Mouse (Mus musculus) left cerebral cortex, adult 2 months (tissue): ENCODE data around the gene Gab2. TPM values are rescaled to one million over a fixed set of nuclear protein-coding genes. Genes with fewer than 3 reads are reported as not detected.
"Not testable (repeated sequence)": the region's sequence is repeated elsewhere in the genome, so short reads cannot be mapped to it uniquely, and the experiment has no call there.

Source experiments
- DNase-seq, 2 experiments: peaks; one replicate each; pipeline ENCODE4 v3.0.0; 2021 to 2022; ENCODE audit warnings: low spot score in 2 of 2, mixed read lengths in 1 of 2; ENCODE audit errors: extremely low spot score in 1 of 2
- H3K27ac ChIP-seq: fragments of 200-600 bp; 2 replicates; pipeline ENCODE4 v1.8.1; 2022
- H3K4me3 ChIP-seq: fragments of 200-600 bp; 2 replicates; pipeline ENCODE4 v1.8.1; 2022
- CTCF ChIP-seq: fragments of 200-600 bp; IDR thresholded peaks from 2 replicates; pipeline ENCODE4 v1.8.1; 2022; ENCODE audit warnings: antibody characterized with exemption, mild to moderate bottlenecking, moderate library complexity
- intact Hi-C: fragments of 180-260 bp; cut with DNase I; formaldehyde crosslinking; loops from one replicate; pipeline ENCODE4 v1.15.1; 2025
- total RNA-seq, 2 experiments: library from RNA; stranded (reverse); gene quantifications; 2 replicates each; pipeline ENCODE4 v1.2.3; 2021

Gab2 gene
- total RNA-seq, 2 experiments from 2014 or later: 14.3 to 14.4 TPM

- intact Hi-C loops: no loop called here
Measured at GRCm38 (mm10) chr7:97208811-97209549, 127.6 kb downstream of the Gab2 start.

GRCm38 (mm10) chr7:97210064-97210685, 128.8 kb downstream of the Gab2 start:
- intact Hi-C loops: no loop called here
- DNase-seq: no peak
- Histone ChIP-seq H3K27ac (no peak overlapping the region), H3K4me3 (no peak overlapping the region)
- TF ChIP-seq CTCF: no peak

More at GRCm38 (mm10) chr7:97208811-97209549, 127.6 kb downstream of the Gab2 start:
- Histone ChIP-seq H3K4me3 (no peak overlapping the region), H3K27ac (no peak overlapping the region)
- DNase-seq: no peak
- no peak for TF ChIP-seq CTCF

DNA sequence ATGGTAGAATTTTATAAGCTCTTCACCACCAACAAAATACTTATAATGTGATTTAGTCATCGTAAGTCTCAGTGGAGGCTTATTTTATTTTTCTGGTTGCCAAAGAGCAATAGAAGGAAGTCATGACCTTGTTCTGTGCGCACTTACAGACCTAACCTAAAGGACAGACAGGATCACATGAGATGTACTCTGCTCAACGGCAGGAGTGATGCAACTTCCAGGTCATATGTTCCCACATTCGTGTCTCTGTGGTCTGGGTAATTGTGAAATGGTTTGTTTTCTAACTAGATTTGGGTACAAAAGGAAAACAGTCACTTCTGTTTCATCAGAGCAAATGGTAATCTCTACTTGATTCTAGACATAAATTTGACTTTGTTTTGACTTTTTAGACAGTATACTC, 129.7 kb downstream of the Gab2 start:
- H3K4me3 ChIP-seq: no peak overlapping the region
- DNase-seq: no peak
- TF ChIP-seq CTCF: no peak
- intact Hi-C loops: no loop called here
- H3K27ac ChIP-seq: no peak overlapping the region

GRCm38 (mm10) chr7:97223836-97224235, 142.4 kb downstream of the Gab2 start:
- TF ChIP-seq CTCF: no peak
- DNase-seq: no peak
- intact Hi-C loops: no loop called here
- Histone ChIP-seq H3K27ac (no peak overlapping the region), H3K4me3 (no peak overlapping the region)

GRCm38 (mm10) chr7:97245261-97245949, 164.0 kb downstream of the Gab2 start:
- H3K4me3 ChIP-seq: no peak overlapping the region
- TF ChIP-seq CTCF: no peak
- intact Hi-C loops: loop anchor here (1.0 to 5.0 kb wide), 2 partner anchors 100 to 163 kb away; partner anchors contain the start of gene Gab2
- peak overlapping the region; percentile 86 for H3K27ac ChIP-seq
- DNase-seq: no peak

- intact Hi-C loops: loop anchor here (1.0 to 5.0 kb wide), 2 partner anchors 99 to 164 kb away; partner anchors contain the start of gene Gab2
- H3K27ac ChIP-seq: peak overlapping the region; percentile 86
- H3K4me3 ChIP-seq, DNase-seq: not testable (repeated sequence)
Measured at GRCm38 (mm10) chr7:97245950-97246578, 164.7 kb downstream of the Gab2 start.

DNA sequence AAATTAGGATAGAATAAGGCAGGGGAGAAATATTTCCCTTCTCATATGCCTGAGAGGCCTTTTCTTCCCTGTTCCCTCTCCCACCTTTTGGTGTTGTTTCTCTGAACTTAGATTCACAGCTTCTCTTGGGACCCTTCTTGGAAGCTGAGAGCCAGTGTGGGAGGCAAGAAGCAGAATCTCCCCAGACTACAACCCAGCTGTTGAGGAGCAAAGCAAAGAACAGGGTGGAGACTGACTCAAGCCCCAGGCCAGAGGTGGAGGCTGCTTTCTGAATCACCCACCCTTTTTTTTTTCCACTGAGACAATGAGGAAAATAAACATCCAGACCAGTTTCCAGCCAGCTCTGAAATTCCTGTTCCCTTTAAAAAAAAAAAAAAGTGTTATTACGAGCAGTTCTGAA, 166.3 kb downstream of the Gab2 start:
- no peak overlapping the region for H3K4me3 ChIP-seq
- no peak for DNase-seq
- no peak for TF ChIP-seq CTCF
- intact Hi-C loops: loop anchor here (5.0 kb wide), 1 partner anchor 165 kb away; the partner anchor contains the start of gene Gab2
- peak overlapping the region; percentile 86 for H3K27ac ChIP-seq

- Histone ChIP-seq H3K4me3 (no peak overlapping the region), H3K27ac (peak overlapping the region; percentile 86)
- no peak for TF ChIP-seq CTCF
- intact Hi-C loops: loop anchor here (5.0 kb wide), 1 partner anchor 166 kb away; the partner anchor contains the start of gene Gab2
- no peak for DNase-seq
Measured at GRCm38 (mm10) chr7:97248136-97248535, 166.8 kb downstream of the Gab2 start.

DNA sequence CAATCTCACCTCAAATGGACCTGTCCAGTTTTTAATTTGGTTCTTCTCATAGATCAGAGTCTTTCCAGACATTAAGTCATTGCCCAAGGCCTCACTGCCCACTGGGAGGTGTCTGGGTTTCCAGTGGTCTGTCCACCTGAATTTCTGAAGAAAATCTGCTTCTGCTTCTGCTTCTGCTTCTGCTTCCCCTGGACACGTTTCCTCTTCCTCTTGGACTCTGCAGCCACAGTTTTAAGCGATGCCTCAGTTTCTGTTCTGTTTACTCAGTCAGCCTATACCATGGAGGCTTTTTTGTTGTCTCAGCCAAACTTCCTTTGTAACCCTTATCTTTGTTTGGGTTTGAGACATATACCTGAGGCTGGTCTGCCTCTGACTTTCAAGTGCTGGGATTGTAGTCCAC, 170.3 kb downstream of the Gab2 start:
- intact Hi-C loops: no loop called here
- no peak overlapping the region for H3K27ac ChIP-seq

DNA sequence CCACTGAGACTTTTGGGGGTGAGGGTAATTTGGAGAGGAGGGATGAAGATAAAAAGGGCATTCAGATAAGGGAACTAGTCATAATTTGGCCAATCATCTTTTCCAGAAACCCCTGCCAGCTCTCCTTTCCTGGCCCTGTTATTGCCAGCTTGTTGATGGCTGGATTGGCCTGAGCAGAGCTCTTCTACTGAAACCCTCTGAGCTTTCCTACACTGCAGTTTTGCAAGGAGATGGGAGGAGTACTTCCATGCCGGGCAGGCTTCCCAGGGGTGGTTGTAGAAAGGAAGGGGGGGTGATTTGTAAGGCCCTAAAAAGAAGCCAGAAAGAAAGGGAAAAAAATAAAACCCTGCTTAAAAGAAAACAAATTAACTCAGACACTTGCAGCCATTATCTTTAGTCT, 181.2 kb downstream of the Gab2 start:
- TF ChIP-seq CTCF: no peak
- Histone ChIP-seq H3K4me3 (no peak overlapping the region), H3K27ac (no peak overlapping the region)
- DNase-seq: no peak
- intact Hi-C loops: no loop called here

More for the DNA sequence above, 170.3 kb downstream of the Gab2 start:
- no peak for TF ChIP-seq CTCF
- DNase-seq: no peak
- H3K4me3 ChIP-seq: no peak overlapping the region

DNA sequence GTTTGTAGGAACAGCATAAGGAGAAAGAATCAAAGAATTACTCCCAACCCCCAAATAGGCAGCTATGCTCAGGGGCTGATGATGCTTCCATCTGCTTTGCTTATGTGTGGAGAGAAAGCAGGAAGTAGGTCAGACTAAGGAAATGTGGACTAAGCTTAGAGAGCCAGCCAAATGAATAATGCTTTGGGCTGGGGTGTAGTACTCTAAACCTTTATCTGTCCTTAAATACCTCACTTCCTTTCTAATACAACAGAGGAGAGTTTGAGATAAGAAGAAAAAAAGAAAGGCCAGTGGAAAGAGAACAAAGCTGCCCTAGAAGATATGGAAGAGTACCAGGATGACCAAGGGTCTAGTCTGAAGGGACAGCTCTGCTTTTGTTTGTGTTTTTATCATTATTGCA, 189.0 kb downstream of the Gab2 start:
- Histone ChIP-seq H3K27ac (no peak overlapping the region), H3K4me3 (no peak overlapping the region)
- intact Hi-C loops: no loop called here
- no peak for DNase-seq
- TF ChIP-seq CTCF: no peak

GRCm38 (mm10) chr7:97271068-97271467, 189.7 kb downstream of the Gab2 start:
- Histone ChIP-seq H3K27ac (no peak overlapping the region), H3K4me3 (no peak overlapping the region)
- DNase-seq: no peak
- intact Hi-C loops: no loop called here
- TF ChIP-seq CTCF: no peak
